Mouse (Mus musculus) kidney, postnatal 0 days (tissue): ENCODE results near the gene Dbi. TPM values are rescaled to one million over a fixed set of nuclear protein-coding genes. Genes with fewer than 3 reads are reported as not detected.
A peak's percentile ranks its signal among the peaks of the same experiment; 100 is the strongest.

Experiments
- ATAC-seq: fragments of 200-750 bp; cut with Nextera tagmentation; replicated peaks from 2 replicates; pipeline ENCODE4 v1.8.0; 2017; ENCODE audit warnings: low read depth, moderate number of reproducible peaks, moderate TSS enrichment, moderate library complexity; ENCODE audit not compliant: low FRiP score
- DNase-seq: peaks from one replicate; pipeline ENCODE4 v3.0.0-alpha.2; 2016; ENCODE audit warnings: low spot score
- H3K27ac ChIP-seq: fragments of 300-500 bp; sonication (generic); 2 replicates; pipeline ENCODE4 v1.5.1; 2014; ENCODE audit warnings: mild to moderate bottlenecking
- H3K27me3 ChIP-seq: fragments of 300-500 bp; sonication (generic); 2 replicates; pipeline ENCODE4 v1.6.1; 2014; ENCODE audit warnings: low read length, mixed read lengths; ENCODE audit not compliant: insufficient read depth
- H3K36me3 ChIP-seq: fragments of 300-500 bp; sonication (generic); 2 replicates; pipeline ENCODE4 v1.6.1; 2014; ENCODE audit warnings: low read length, mixed read lengths; ENCODE audit not compliant: insufficient read depth
- H3K4me1 ChIP-seq: fragments of 300-500 bp; sonication (generic); replicated peaks from 2 replicates; pipeline ENCODE4 v1.6.1; 2014; ENCODE audit warnings: antibody characterized with exemption, low read length, mixed read lengths; ENCODE audit not compliant: insufficient read depth
- H3K4me2 ChIP-seq: fragments of 300-500 bp; sonication (generic); 2 replicates; pipeline ENCODE4 v1.6.1; 2014; ENCODE audit warnings: mild to moderate bottlenecking, low read length, moderate library complexity, mixed read lengths
- H3K4me3 ChIP-seq: fragments of 300-500 bp; sonication (generic); replicated peaks from 2 replicates; pipeline ENCODE4 v1.5.1; 2014; ENCODE audit warnings: low read depth, low read length
- H3K9ac ChIP-seq: fragments of 300-500 bp; sonication (generic); 2 replicates; pipeline ENCODE4 v1.6.1; 2014; ENCODE audit warnings: low read depth, low read length
- H3K9me3 ChIP-seq: fragments of 300-500 bp; sonication (generic); replicated peaks from 2 replicates; pipeline ENCODE4 v1.6.1; 2016; ENCODE audit warnings: low read length, inconsistent platforms, mixed read lengths
- CTCF ChIP-seq: IDR thresholded peaks from 2 replicates; pipeline ENCODE4 v1.5.1; 2016; ENCODE audit warnings: antibody characterized with exemption, low read depth, mild to moderate bottlenecking, moderate library complexity
- WGBS: fragments of 180-500 bp; shearing (Covaris S2); extraction: QIAGEN DNeasy Blood & Tissue Kit; methylation state at CpG from one replicate; pipeline ENCODE4 v1.1.7; 2014; 5-methylcytosine and 5-hydroxymethylcytosine counted together
- polyA plus RNA-seq: library from polyadenylated mRNA; unstranded; fragments of >200 nt; fragmentation: Nextera tagmentation; extraction: Ambion mirVana; gene quantifications from 2 replicates; pipeline ENCODE4 v1.2.1, GENCODE M21; 2015

Dbi gene
- 1,314 and 1,400 TPM in 2 replicates for polyA plus RNA-seq

DNA sequence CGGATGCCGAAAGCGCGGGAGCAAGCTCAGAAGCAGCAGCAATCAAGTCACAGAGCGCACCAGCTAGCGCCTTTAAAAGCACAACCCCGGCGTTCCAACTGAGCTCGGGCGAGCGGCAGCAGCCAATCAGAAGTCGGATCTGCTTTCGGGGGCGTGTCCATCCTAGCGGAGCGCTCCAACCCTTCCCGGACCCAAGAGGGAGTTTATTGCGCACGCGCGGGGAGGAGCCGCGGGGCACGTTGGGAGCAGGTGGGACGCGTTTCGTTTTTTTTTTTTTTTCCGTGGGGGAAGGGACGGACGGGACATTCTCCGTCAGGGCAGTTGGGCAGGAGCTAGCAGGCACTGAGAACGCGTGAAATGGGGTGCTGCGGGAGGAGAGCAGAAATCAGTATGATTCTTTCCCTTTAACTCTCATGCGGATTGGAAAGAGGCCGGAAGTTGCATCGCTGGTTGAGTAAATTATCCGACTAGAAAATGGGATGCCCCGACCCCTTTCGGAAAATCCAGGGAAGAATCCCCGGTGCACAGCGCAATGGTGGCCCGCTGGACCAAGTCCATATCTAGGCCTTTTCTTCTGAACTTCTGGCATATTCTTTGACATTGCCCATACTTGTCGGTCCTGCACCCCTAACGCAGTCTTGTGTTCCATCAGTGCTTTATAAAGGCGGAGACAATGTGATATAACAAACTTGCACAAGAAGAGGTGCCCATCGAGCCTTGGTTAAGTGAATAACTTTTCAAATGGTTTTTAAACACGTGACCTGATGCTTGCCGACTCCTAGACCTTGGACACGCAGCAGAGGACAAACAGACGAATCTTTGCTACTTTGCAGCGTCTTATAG is at the start of gene Dbi, which contains the start of gene 3110009E18Rik:
Gene Dbi (minus strand): TSS at position 110 of the 843 bp plus-strand sequence.
Gene 3110009E18Rik (plus strand): TSS at position 219 of the 843 bp plus-strand sequence.
- Histone ChIP-seq H3K27ac (peak within 1 kb of the TSS; percentile 92), H3K4me1 (peaks cover 14% of the 10 kb centered on the region), H3K27me3 (no peaks in the 10 kb centered on the region), H3K9me3 (no peaks in the 10 kb centered on the region), H3K4me3 (peak within 1 kb of the TSS; percentile 55), H3K4me2 (peak within 1 kb of the TSS; percentile 76), H3K9ac (peak within 1 kb of the TSS; percentile 65), H3K36me3 (0 out of 2 replicates have a peak, but pooled peaks cover 3% of the 10 kb centered on the region)
- ATAC-seq (peak; percentile 92), DNase-seq (peak; percentile 99)
- TF ChIP-seq CTCF: peak; percentile 35
- under 1% methylated on average over 52 of the region's 52 CpGs for WGBS

DNA sequence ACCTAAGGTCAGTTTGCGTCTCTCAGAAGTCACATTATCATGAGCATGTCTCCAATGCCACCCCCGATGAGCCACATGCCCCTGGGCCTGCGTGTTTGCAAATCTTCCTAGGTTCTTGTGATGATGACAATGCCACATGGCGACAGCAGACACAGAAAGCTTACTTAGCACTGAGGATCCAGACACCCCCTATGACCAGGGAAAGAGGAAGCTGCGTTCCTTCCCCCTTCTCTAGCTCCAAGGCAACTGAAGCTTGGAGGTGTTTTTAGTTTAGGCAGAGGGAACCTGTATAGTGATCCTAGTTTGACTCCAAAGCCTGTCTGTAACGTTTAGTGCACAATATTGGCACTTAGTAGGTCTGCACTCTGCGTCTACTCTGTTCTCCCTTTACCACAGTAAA is 49.4 kb upstream of the Dbi start:
- 86% methylated on average over 7 of the region's 7 CpGs for WGBS
- no peak overlapping the region for H3K9ac ChIP-seq
- H3K27me3 ChIP-seq: no peaks in the 10 kb centered on the region
- H3K4me3 ChIP-seq: no peak overlapping the region
- H3K9me3 ChIP-seq: no peaks in the 10 kb centered on the region
- H3K36me3 ChIP-seq: no peaks in the 10 kb centered on the region
- no peak overlapping the region for H3K27ac ChIP-seq
- H3K4me1 ChIP-seq: no peaks in the 10 kb centered on the region
- DNase-seq (no peak), ATAC-seq (no peak)
- H3K4me2 ChIP-seq: no peak overlapping the region
- TF ChIP-seq CTCF: no peak

DNA sequence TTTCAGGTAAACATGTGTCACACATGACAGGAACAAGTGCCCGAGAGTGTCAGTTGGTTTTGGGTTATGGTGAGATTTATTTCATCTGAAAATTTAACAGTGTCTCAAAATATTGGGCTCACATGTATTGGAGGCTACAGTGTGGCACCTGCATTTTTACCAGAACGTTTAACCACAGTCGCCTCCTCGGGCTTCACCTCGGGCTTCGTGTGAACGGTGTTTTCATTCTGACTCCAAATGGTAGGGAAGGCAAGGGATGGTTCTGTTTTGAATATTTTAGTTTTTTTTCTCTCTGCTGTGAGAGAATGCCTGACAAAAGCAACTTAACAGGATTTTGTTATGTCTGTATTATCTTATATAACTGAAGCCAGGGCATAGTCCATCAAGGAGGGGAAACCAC is 47.8 kb upstream of the Dbi start:
- Histone ChIP-seq H3K4me2 (no peak overlapping the region), H3K4me1 (no peaks in the 10 kb centered on the region), H3K9me3 (no peaks in the 10 kb centered on the region), H3K36me3 (no peaks in the 10 kb centered on the region), H3K4me3 (no peak overlapping the region), H3K9ac (no peak overlapping the region), H3K27me3 (no peaks in the 10 kb centered on the region), H3K27ac (no peak overlapping the region)
- TF ChIP-seq CTCF: no peak
- DNase-seq (no peak), ATAC-seq (no peak)
- WGBS: 81% methylated on average over 7 of the region's 7 CpGs

DNA sequence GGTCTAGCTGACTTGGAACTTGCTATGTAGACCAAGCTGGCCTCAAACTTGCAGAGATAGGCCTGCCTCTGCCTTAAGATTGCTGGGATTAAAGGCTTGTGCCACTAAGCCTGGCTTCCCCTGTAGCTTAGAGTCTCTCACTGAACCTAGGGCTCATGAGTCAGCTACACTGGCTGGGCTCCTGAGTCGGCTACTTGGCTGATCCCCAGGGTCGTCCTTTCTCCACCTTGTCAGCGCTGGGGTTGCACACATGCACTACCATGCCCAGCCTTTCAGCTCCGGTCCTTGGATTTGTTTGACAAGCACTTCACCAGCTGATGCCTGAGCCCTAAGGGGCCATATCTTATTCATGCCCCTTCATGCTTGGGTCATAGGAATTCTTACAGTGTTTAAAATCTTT is 47.1 kb upstream of the Dbi start:
- no peaks in the 10 kb centered on the region for H3K36me3 ChIP-seq
- H3K4me3 ChIP-seq: no peak overlapping the region
- H3K27me3 ChIP-seq: no peaks in the 10 kb centered on the region
- no peak for TF ChIP-seq CTCF
- H3K4me1 ChIP-seq: no peaks in the 10 kb centered on the region
- 79% methylated on average over 4 of the region's 4 CpGs for WGBS
- H3K4me2 ChIP-seq: no peak overlapping the region
- no peak overlapping the region for H3K27ac ChIP-seq
- ATAC-seq: no peak
- H3K9ac ChIP-seq: no peak overlapping the region
- no peaks in the 10 kb centered on the region for H3K9me3 ChIP-seq
- DNase-seq: no peak

DNA sequence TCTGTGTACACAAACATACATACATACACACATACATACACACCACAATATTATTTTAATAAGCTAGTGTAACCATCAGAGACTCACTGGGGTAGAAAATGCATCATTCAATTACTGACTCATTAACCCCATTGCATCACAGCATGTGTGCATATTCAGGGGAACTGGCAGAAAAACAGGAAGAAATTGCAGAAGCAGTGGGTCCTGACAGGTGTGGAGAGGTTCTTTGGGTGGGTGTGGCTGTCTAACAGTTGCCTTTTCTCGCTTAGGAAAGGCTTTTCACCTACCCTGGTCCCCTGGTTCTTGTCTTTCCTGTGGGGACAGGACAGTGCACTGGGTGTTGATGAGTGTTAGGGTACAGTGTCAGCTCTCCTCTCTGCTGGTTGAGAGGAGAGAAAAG is 41.7 kb upstream of the Dbi start:
- no peak overlapping the region for H3K4me3 ChIP-seq
- no peak for DNase-seq
- H3K27ac ChIP-seq: no peak overlapping the region
- TF ChIP-seq CTCF: no peak
- no peak for ATAC-seq
- WGBS: 68% methylated on average over 1 of the region's 1 CpGs
- no peaks in the 10 kb centered on the region for H3K27me3 ChIP-seq
- no peaks in the 10 kb centered on the region for H3K36me3 ChIP-seq
- H3K4me2 ChIP-seq: no peak overlapping the region
- H3K4me1 ChIP-seq: no peaks in the 10 kb centered on the region
- no peaks in the 10 kb centered on the region for H3K9me3 ChIP-seq
- H3K9ac ChIP-seq: no peak overlapping the region

DNA sequence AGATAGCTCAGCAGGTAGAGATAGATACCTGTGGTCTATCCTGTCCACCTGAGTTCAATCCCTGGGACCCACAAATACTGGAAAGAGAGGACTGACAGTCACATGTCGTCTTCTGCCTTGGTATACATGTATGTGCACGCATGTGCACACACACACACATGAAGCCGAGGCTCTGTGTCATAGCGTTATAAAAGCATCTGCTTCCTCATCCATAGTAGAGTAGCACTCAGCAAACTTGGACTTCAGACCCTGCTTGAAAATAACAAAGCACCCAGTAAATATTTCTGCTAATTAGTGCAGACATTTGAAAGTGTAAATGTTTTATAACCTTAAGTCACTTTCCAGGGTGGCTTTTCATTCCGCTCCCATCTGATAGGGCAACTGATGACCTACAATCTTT is 40.6 kb upstream of the Dbi start:
- ATAC-seq (no peak), DNase-seq (no peak)
- TF ChIP-seq CTCF: no peak
- no peaks in the 10 kb centered on the region for H3K27me3 ChIP-seq
- no peak overlapping the region for H3K27ac ChIP-seq
- no peaks in the 10 kb centered on the region for H3K36me3 ChIP-seq
- H3K4me3 ChIP-seq: no peak overlapping the region
- H3K9ac ChIP-seq: no peak overlapping the region
- H3K4me2 ChIP-seq: no peak overlapping the region
- no peaks in the 10 kb centered on the region for H3K9me3 ChIP-seq
- H3K4me1 ChIP-seq: no peaks in the 10 kb centered on the region
- WGBS: 90% methylated on average over 5 of the region's 5 CpGs
